Mouse (Mus musculus) megakaryocyte, embryonic 14.5 days (primary cell): ENCODE data around the gene Dap. TPM values are rescaled to one million over a fixed set of nuclear protein-coding genes. Genes with fewer than 3 reads are reported as not detected.
A peak's percentile ranks its signal among the peaks of the same experiment; 100 is the strongest.

Source experiments
- H3K27me3 ChIP-seq: replicated peaks from 2 replicates; pipeline ENCODE3; 2012; ENCODE audit warnings: inconsistent platforms
- H3K36me3 ChIP-seq: replicated peaks from 2 replicates; pipeline ENCODE3; 2012; ENCODE audit warnings: low read length, inconsistent platforms, mixed read lengths
- H3K4me1 ChIP-seq: 2 replicates; pipeline ENCODE4 v1.6.1; 2012; ENCODE audit warnings: inconsistent platforms
- H3K4me3 ChIP-seq: replicated peaks from 2 replicates; pipeline ENCODE3; 2012; ENCODE audit warnings: moderate library complexity, mild to moderate bottlenecking, inconsistent platforms
- H3K9me3 ChIP-seq: 2 replicates; pipeline ENCODE4 v1.6.1; 2012; ENCODE audit warnings: inconsistent platforms
- FLI1 ChIP-seq: IDR thresholded peaks from 2 replicates; pipeline ENCODE4 v1.6.1; 2012; ENCODE audit warnings: low read length, inconsistent platforms, mixed read lengths
- GATA1 ChIP-seq: IDR thresholded peaks from 3 replicates; pipeline ENCODE4 v1.6.1; 2012; ENCODE audit warnings: mixed read lengths, low read length, inconsistent platforms, borderline replicate concordance
- polyA plus RNA-seq: library from polyadenylated mRNA; stranded (reverse); fragments of >175 nt; gene quantifications from 2 replicates; pipeline ENCODE4 v1.2.3, GENCODE M21; 2012; ENCODE audit warnings: low replicate concordance; ENCODE audit not compliant: insufficient read depth

Dap gene
- polyA plus RNA-seq, 1 experiment, result 178 TPM

DNA sequence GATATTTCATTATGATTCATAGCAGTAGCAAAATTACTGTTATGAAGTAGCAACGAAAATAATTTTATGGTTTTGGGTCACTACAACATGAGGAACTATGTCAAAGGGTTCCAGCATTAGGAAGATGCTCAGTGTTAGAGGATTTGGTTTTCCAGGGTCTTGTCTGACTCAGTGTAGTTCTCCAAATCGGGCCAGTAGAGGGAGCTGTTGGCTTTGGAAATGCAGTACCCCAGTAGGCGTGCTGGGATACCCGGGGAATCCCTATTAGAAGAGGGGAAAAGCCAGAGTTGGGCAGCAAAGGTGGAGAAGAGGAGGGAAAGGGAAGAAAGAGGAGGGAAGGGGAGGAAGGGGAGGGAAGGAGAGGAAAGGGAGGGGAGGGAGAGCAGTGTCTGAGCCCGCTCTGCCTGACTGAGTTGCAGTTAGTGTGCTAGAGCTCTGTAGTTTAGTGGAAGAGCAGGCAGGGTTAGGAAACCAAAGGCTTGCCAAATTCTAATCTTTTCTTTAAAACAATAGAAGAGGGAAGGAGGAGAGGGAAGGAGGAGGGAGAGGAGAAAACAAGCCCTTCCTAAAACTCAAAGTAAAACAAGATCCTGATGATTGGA lies 91.6 kb downstream of the Dap start:
- peaks cover 3% of the 10 kb centered on the region for H3K27me3 ChIP-seq
- H3K36me3 ChIP-seq, result peaks cover 57% of the 10 kb centered on the region
- TF ChIP-seq GATA1 (no peak), FLI1 (no peak)
- H3K4me3 ChIP-seq, result peak overlapping the region; percentile 76
- H3K9me3 ChIP-seq, result peaks cover 14% of the 10 kb centered on the region
- H3K4me1 ChIP-seq, result peaks cover 19% of the 10 kb centered on the region

GRCm38 (mm10) chr15:31317056-31317805 lies 93.1 kb downstream of the Dap start:
- Histone ChIP-seq H3K36me3 (peaks cover 62% of the 10 kb centered on the region), H3K27me3 (peaks cover 3% of the 10 kb centered on the region), H3K4me1 (peaks cover 19% of the 10 kb centered on the region), H3K9me3 (peaks cover 19% of the 10 kb centered on the region), H3K4me3 (no peak overlapping the region)
- TF ChIP-seq FLI1 (no peak), GATA1 (no peak)

GRCm38 (mm10) chr15:31318158-31318955 lies 94.2 kb downstream of the Dap start:
- H3K4me3 ChIP-seq, result no peak overlapping the region
- no peak for TF ChIP-seq FLI1
- TF ChIP-seq GATA1, result no peak
- peaks cover 3% of the 10 kb centered on the region for H3K27me3 ChIP-seq
- peaks cover 24% of the 10 kb centered on the region for H3K4me1 ChIP-seq
- peaks cover 16% of the 10 kb centered on the region for H3K9me3 ChIP-seq
- H3K36me3 ChIP-seq, result peaks cover 64% of the 10 kb centered on the region

DNA sequence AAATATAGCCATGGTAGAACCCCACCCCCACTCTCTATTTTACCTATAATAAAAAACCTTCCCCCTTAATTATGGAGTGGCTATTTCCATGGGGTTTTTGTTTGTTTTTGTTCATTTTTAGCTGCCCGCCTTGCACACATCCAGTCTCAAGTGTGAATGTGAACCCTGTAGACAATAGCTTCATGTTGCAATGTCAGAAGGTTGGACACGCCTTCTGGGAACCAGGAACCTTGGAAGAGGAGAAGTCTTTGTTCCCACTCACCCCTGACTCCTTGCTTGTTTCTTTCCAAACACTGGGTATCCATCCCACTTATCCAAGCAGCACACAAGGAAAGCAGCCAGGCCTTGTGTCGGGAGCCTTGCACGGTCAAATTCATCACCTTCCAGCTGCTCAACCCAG lies 94.9 kb downstream of the Dap start:
- Histone ChIP-seq H3K4me1 (peaks cover 27% of the 10 kb centered on the region), H3K36me3 (peaks cover 71% of the 10 kb centered on the region), H3K4me3 (no peak overlapping the region), H3K27me3 (peaks cover 3% of the 10 kb centered on the region), H3K9me3 (peaks cover 18% of the 10 kb centered on the region)
- TF ChIP-seq GATA1 (no peak), FLI1 (no peak)

DNA sequence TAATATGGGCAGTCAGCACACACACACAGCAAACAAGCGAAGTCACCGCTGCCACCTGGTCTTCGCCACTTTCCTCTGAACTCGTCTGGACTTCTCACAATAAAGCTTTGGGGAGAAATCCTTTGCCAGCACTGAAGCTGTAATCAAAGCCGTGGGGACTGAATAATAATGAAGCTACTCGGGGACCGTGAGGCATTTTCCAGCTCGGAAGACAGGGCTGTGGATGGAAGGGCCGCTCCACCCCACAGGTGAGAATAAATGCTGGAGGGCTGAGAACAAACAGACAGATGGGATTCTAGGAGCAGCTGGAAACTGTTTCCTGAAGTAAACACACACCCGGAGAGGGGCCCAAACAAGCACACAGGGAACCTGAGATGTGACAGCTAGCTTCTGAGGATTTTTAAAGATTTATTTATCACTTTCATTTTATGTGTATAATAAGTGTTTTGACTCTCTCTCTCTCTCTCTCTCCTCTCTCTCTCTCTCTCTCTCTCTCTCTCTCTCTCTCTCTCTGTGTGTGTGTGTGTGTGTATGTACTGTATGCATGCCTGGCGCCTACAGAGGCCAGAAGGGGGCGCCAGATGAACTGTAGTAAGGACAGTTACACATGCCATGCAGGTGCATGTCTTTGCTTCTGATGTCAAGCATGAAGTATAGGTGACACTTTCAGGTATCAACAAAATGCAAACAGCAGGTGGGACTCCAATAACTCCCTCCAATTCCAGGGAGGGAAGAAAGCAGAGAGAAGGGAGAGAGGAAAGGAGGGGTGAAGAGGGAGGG lies 96.7 kb downstream of the Dap start:
- TF ChIP-seq FLI1, result no peak
- TF ChIP-seq GATA1, result no peak

GRCm38 (mm10) chr15:31323684-31324083 lies 99.6 kb downstream of the Dap start:
- peaks cover 49% of the 10 kb centered on the region for H3K4me1 ChIP-seq
- peaks cover 9% of the 10 kb centered on the region; the same call in 1 of the 2 replicates for H3K9me3 ChIP-seq
- TF ChIP-seq GATA1 (no peak), FLI1 (no peak)
- H3K36me3 ChIP-seq, result peaks cover 65% of the 10 kb centered on the region
- H3K27me3 ChIP-seq, result peaks cover 6% of the 10 kb centered on the region
- H3K4me3 ChIP-seq, result no peak overlapping the region

More for the DNA sequence above, 96.7 kb downstream of the Dap start:
- H3K9me3 ChIP-seq, result peaks cover 18% of the 10 kb centered on the region
- peaks cover 77% of the 10 kb centered on the region for H3K36me3 ChIP-seq
- H3K4me1 ChIP-seq, result peaks cover 35% of the 10 kb centered on the region
- no peak overlapping the region for H3K4me3 ChIP-seq
- H3K27me3 ChIP-seq, result peaks cover 5% of the 10 kb centered on the region

Other genes starting within 250 kb of the Dap start
- 6.1 and 23.0 TPM in 2 replicates for gene Ankrd33b, start 143.4 kb downstream of the Dap start, polyA plus RNA-seq
- gene Ropn1l, start 229.4 kb downstream of the Dap start, polyA plus RNA-seq, result 6.7 TPM in 1 of 2 replicates, not detected in the other